Mouse (Mus musculus) forebrain, embryonic 14.5 days (tissue): ENCODE data around the gene Stac2. TPM values are rescaled to one million over a fixed set of nuclear protein-coding genes. Genes with fewer than 3 reads are reported as not detected.

ENCODE experiments used
- ATAC-seq: fragments of 200-750 bp; cut with Nextera tagmentation; 2 replicates; pipeline ENCODE4 v1.8.0; 2017; ENCODE audit warnings: mild to moderate bottlenecking, moderate library complexity
- DNase-seq: peaks from one replicate; pipeline ENCODE4 v3.0.0-alpha.2; 2015; ENCODE audit warnings: low spot score
- H3K27ac ChIP-seq: fragments of 300-500 bp; sonication (generic); 2 replicates; pipeline ENCODE4 v1.5.1; 2014; ENCODE audit warnings: low read depth, mild to moderate bottlenecking, control low read depth, low read length, moderate library complexity
- H3K27me3 ChIP-seq: fragments of 300-500 bp; sonication (generic); replicated peaks from 2 replicates; pipeline ENCODE4 v1.6.1; 2014; ENCODE audit warnings: low read length, control low read depth, mixed read lengths; ENCODE audit not compliant: control insufficient read depth, insufficient read depth
- H3K36me3 ChIP-seq: fragments of 300-500 bp; sonication (generic); 2 replicates; pipeline ENCODE4 v1.6.1; 2014; ENCODE audit warnings: low read length, control low read depth; ENCODE audit not compliant: control insufficient read depth, insufficient read depth
- H3K4me1 ChIP-seq: fragments of 300-500 bp; sonication (generic); 2 replicates; pipeline ENCODE4 v1.6.1; 2014; ENCODE audit warnings: antibody characterized with exemption, low read length, control low read depth; ENCODE audit not compliant: control insufficient read depth, insufficient read depth
- H3K4me2 ChIP-seq: fragments of 300-500 bp; sonication (generic); 2 replicates; pipeline ENCODE4 v1.6.1; 2014; ENCODE audit warnings: mild to moderate bottlenecking, control low read depth, low read length
- H3K4me3 ChIP-seq: fragments of 300-500 bp; sonication (generic); 2 replicates; pipeline ENCODE4 v1.5.1; 2014; ENCODE audit warnings: low read depth, low read length, control low read depth
- H3K9ac ChIP-seq: fragments of 300-500 bp; sonication (generic); 2 replicates; pipeline ENCODE4 v1.6.1; 2014; ENCODE audit warnings: mild to moderate bottlenecking, low read length, control low read depth, moderate library complexity
- H3K9me3 ChIP-seq: fragments of 300-500 bp; sonication (generic); replicated peaks from 2 replicates; pipeline ENCODE4 v1.6.1; 2016; ENCODE audit warnings: low read length, control low read depth, mixed read lengths; ENCODE audit not compliant: control insufficient read depth
- WGBS: fragments of 180-500 bp; shearing (Covaris S2); extraction: QIAGEN DNeasy Blood & Tissue Kit; methylation state at CpG from one replicate; pipeline ENCODE4 v1.1.7; 2014; 5-methylcytosine and 5-hydroxymethylcytosine counted together
- polyA plus RNA-seq: library from polyadenylated mRNA; unstranded; fragments of >200 nt; fragmentation: Nextera tagmentation; extraction: Ambion mirVana; gene quantifications from 2 replicates; pipeline ENCODE4 v1.2.1, GENCODE M21; 2014

Stac2 gene
- polyA plus RNA-seq, 1 experiment from 2014 or later = 1.1 TPM

GRCm38 (mm10) chr11:98030701-98031442, 22.4 kb downstream of the Stac2 start:
- no peak for DNase-seq
- H3K4me1 ChIP-seq = peaks cover 17% of the 10 kb centered on the region
- WGBS = 53% methylated on average over 5 of the region's 5 CpGs
- no peak overlapping the region for H3K4me3 ChIP-seq
- ATAC-seq = no peak
- no peak overlapping the region for H3K27ac ChIP-seq
- no peaks in the 10 kb centered on the region for H3K27me3 ChIP-seq
- no peak overlapping the region for H3K4me2 ChIP-seq
- H3K36me3 ChIP-seq = peaks cover 35% of the 10 kb centered on the region
- no peak overlapping the region for H3K9ac ChIP-seq
- no peaks in the 10 kb centered on the region for H3K9me3 ChIP-seq

DNA sequence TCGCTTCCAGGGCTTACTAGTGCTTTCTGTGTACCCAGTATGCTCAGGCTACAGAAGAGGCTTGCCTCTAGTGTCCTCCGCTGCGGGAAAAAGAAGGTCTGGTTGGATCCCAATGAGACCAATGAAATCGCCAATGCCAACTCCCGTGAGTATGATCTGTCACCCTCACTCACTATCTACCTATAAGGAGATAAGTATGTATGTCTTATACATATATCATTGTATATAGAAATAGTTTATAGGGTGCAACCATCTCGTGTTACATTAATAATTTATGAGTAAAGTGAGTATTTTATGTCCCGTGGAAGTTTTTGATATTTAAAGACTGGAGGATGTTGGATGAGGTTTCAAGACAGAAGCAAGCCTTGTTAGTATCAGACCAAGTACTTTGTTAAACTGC, 25.5 kb downstream of the Stac2 start:
- Histone ChIP-seq H3K4me1 (peaks cover 15% of the 10 kb centered on the region), H3K4me2 (peak overlapping the region; percentile 97), H3K36me3 (peaks cover 35% of the 10 kb centered on the region), H3K27ac (no peak overlapping the region), H3K9ac (peak overlapping the region; percentile 99), H3K4me3 (peak overlapping the region; percentile 99), H3K27me3 (no peaks in the 10 kb centered on the region), H3K9me3 (no peaks in the 10 kb centered on the region)
- 24% methylated on average over 7 of the region's 7 CpGs for WGBS
- ATAC-seq = no peak
- DNase-seq = no peak

- H3K27ac ChIP-seq = peak overlapping the region; percentile 74
- DNase-seq = no peak
- H3K27me3 ChIP-seq = no peaks in the 10 kb centered on the region
- peak overlapping the region; percentile 99 for H3K9ac ChIP-seq
- peak overlapping the region; percentile 97 for H3K4me2 ChIP-seq
- H3K4me3 ChIP-seq = peak overlapping the region; percentile 99
- H3K4me1 ChIP-seq = peaks cover 15% of the 10 kb centered on the region
- ATAC-seq = no peak
- 1% methylated on average over 18 of the region's 18 CpGs for WGBS
- peaks cover 35% of the 10 kb centered on the region for H3K36me3 ChIP-seq
- no peaks in the 10 kb centered on the region for H3K9me3 ChIP-seq
Observed at GRCm38 (mm10) chr11:98027297-98027688, 26.0 kb downstream of the Stac2 start.

- under 1% methylated on average over 65 of the region's 69 CpGs for WGBS
- DNase-seq (peak; percentile 94), ATAC-seq (peak; percentile 71)
- H3K9me3 ChIP-seq = no peaks in the 10 kb centered on the region
- H3K36me3 ChIP-seq = peaks cover 35% of the 10 kb centered on the region
- peak within 1 kb of the TSS; percentile 74 for H3K27ac ChIP-seq
- peak within 1 kb of the TSS; percentile 99 for H3K9ac ChIP-seq
- no peaks in the 10 kb centered on the region for H3K27me3 ChIP-seq
- H3K4me3 ChIP-seq = peak within 1 kb of the TSS; percentile 99
- peaks cover 15% of the 10 kb centered on the region for H3K4me1 ChIP-seq
- H3K4me2 ChIP-seq = peak within 1 kb of the TSS; percentile 97
Observed at GRCm38 (mm10) chr11:98026570-98027296, 26.5 kb downstream of the Stac2 start, which contains the start of gene Rpl19. Gene Rpl19 (plus strand): TSS chr11:98026710.

DNA sequence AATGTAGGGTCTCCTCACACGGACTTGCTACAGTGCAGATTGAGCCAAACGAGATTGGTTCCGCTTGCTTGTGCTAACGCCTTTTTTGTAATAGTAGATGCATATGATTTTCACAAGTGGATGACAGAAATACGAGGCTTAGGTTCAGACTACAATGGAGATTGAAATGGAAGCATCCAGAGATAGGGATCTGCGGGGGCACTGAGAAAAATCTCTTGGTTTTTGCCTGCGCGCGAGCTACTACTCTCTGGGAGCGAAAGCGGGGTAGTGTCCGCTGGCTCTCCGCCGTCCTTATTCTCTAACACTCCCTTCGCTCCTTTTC, 27.1 kb downstream of the Stac2 start:
- no peak for DNase-seq
- Histone ChIP-seq H3K4me1 (peaks cover 19% of the 10 kb centered on the region), H3K9me3 (no peaks in the 10 kb centered on the region), H3K27ac (peak overlapping the region; percentile 74), H3K4me2 (peak overlapping the region; percentile 97), H3K27me3 (no peaks in the 10 kb centered on the region), H3K4me3 (peak overlapping the region; percentile 99), H3K36me3 (peaks cover 33% of the 10 kb centered on the region), H3K9ac (peak overlapping the region; percentile 99)
- ATAC-seq = no peak
- WGBS = 5% methylated on average over 15 of the region's 15 CpGs

GRCm38 (mm10) chr11:98024516-98024915, 28.7 kb downstream of the Stac2 start:
- no peaks in the 10 kb centered on the region for H3K9me3 ChIP-seq
- ATAC-seq (no peak), DNase-seq (no peak)
- peaks cover 16% of the 10 kb centered on the region for H3K36me3 ChIP-seq
- H3K27me3 ChIP-seq = no peaks in the 10 kb centered on the region
- H3K4me3 ChIP-seq = no peak overlapping the region
- H3K4me1 ChIP-seq = peaks cover 34% of the 10 kb centered on the region
- WGBS = 88% methylated on average over 3 of the region's 3 CpGs
- no peak overlapping the region for H3K9ac ChIP-seq
- H3K27ac ChIP-seq = no peak overlapping the region
- no peak overlapping the region for H3K4me2 ChIP-seq

GRCm38 (mm10) chr11:98022555-98023371, 30.5 kb downstream of the Stac2 start, which contains the start of gene Cacnb1:
Gene Cacnb1 (minus strand): TSS chr11:98023034.
- ATAC-seq = peak; percentile 59
- no peaks in the 10 kb centered on the region for H3K27me3 ChIP-seq
- peaks cover 7% of the 10 kb centered on the region; the same call in 1 of the 2 replicates for H3K36me3 ChIP-seq
- H3K9ac ChIP-seq = peak within 1 kb of the TSS; percentile 83
- H3K9me3 ChIP-seq = no peaks in the 10 kb centered on the region
- H3K4me2 ChIP-seq = peak within 1 kb of the TSS; percentile 57
- peaks cover 44% of the 10 kb centered on the region for H3K4me1 ChIP-seq
- peak within 1 kb of the TSS; percentile 72 for H3K4me3 ChIP-seq
- DNase-seq = peak; percentile 82
- WGBS = 1% methylated on average over 45 of the region's 52 CpGs
- H3K27ac ChIP-seq = peak within 1 kb of the TSS; percentile 91

- no peaks in the 10 kb centered on the region for H3K9me3 ChIP-seq
- no peaks in the 10 kb centered on the region for H3K27me3 ChIP-seq
- H3K4me3 ChIP-seq = peak overlapping the region; percentile 72
- H3K27ac ChIP-seq = peak overlapping the region; percentile 91
- ATAC-seq (peak; percentile 24), DNase-seq (no peak)
- peak overlapping the region; percentile 57 for H3K4me2 ChIP-seq
- H3K36me3 ChIP-seq = peaks cover 12% of the 10 kb centered on the region
- peaks cover 39% of the 10 kb centered on the region for H3K4me1 ChIP-seq
- WGBS = 0% methylated on average over 23 of the region's 23 CpGs
- peak overlapping the region; percentile 83 for H3K9ac ChIP-seq
Observed at GRCm38 (mm10) chr11:98022253-98022554, 31.1 kb downstream of the Stac2 start.
